Mouse (Mus musculus) layer of hippocampus, adult 18-20 months (tissue): ENCODE data around the gene Ccl1. TPM values are rescaled to one million over a fixed set of nuclear protein-coding genes. Genes with fewer than 3 reads are reported as not detected.

Source experiments
- DNase-seq, 2 experiments: peaks; one replicate each; pipeline ENCODE4 v3.0.0; 2022; ENCODE audit warnings: low spot score in 2 of 2
- long read RNA-seq: library from polyadenylated mRNA; stranded (forward); transcript quantifications from one replicate; pipeline ENCODE4 v2.0.0, GENCODE M21; 2021
- total RNA-seq, 2 experiments: library from RNA; stranded (reverse); gene quantifications; 2 replicates each; pipeline ENCODE4 v1.2.3; 2021

Gene Ccl1
- not detected for total RNA-seq
- long read RNA-seq, result 0 reads

DNA sequence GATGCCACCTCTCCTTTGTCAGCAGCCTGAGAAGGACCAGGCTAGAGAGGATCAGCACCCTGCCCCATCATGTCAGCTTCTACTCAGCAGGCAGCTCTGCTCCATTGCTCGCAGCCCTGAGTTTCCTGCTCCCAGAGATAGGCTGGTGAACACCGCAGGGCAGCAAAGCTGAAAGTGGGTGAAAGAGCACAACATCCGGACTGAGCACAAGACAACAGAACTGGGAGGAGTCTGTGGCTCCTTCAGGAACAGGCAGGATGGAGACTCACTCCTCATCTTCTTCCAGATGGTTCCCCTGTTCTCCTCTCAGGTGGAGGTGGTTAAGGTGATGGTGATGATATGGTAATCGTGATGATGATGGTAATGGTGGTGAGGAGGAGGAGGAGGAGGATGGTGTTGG lies at the start of gene Ccl1:
Ccl1 (minus strand) TSS at position 101 of the 400 bp plus-strand sequence.
- DNase-seq, result no peak

DNA sequence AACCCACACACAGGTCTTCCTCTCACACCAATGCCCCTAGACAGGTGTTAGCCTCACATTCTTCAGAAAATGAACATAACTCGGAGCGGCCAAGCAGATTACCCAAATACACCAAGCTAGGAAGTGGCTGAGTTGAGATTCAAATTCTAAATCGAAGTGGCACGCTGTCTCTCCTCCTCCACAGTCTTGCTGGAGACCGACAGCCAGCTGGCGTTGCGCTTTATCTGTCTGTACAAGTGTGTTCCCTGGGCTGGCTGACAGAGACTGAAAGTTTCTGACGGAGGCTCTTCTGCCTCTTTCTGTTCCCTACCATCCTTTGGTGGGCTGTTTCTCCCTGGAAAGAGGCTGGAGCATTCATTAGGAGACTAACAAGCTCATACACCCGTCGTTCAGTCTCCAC lies 45.5 kb upstream of the Ccl1 start:
- peak; percentile 63 to 71 for DNase-seq

GRCm38 (mm10) chr11:82340900-82341299 lies 35.4 kb upstream of the Ccl1 start:
- no peak for DNase-seq

GRCm38 (mm10) chr11:82340416-82340815 lies 34.9 kb upstream of the Ccl1 start:
- peak in 1 of 2 experiments; percentile 2 for DNase-seq

DNA sequence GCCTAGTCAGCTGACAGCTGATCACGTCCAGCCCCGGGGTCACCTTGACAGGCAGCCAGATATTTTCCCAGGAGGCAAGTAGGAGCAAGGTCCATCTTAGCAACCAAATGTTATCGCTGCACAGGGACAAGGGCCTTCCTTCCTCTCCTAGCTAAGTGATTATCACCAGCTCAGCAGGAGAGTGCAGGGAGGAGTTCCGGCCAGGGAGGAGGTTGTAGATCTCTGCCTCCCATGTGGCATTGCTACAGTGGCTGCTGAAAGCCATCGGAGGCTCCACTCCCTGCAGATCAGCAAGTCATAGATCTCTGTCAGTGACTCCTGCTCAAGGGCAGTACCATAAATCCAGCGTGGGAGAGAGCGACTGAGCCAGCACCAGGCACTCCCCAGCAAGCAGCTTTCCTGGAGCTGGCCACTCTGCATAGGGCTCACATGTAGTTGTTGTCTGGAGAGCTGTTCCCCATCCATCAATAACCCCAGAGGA lies 34.5 kb upstream of the Ccl1 start:
- peak in 1 of 2 experiments; percentile 1 for DNase-seq

DNA sequence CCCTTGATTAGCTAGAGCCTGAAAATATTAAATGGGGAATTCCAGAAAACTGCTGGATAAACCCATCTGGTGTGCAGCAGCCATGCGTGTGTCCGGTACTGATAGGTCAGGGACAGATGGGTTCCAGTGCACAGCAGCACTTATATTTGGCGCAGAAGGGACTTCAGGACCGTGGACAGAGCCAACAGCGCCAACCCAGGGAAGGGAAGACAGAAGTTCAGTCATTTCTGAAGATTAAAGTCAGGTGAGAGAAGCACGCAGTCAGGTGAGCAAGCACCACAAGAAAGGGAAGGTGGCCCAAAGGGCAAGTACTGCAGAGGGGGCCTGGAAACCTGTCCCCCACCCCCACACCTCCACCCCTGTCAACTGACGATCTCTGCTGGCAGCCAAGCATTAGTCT lies 7.7 kb upstream of the Ccl1 start:
- DNase-seq, result no peak

- DNase-seq, result no peak
Observed at GRCm38 (mm10) chr11:82310336-82311045, 5.0 kb upstream of the Ccl1 start.

DNA sequence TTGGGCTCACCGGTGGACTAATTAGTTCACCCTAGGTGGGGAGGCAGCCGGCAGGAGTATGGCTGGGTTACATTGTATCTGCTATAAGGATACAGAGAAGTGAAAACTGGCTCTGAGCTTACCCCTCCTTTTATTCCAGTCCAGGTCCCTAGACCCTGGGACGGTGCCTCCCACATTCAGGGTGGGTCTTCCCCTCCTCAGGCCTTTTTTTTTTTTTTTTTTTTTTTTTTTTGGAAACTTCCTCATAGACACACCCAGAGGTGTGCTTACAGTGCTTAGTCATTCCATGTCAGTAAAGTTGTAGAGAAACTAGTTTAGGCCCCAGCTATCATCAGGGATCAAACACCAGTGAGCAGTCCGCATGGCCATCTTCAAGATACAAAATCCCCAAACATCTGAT lies 7.6 kb downstream of the Ccl1 start:
- DNase-seq, result no peak

- DNase-seq, result no peak
Observed at GRCm38 (mm10) chr11:82290841-82291240, 14.6 kb downstream of the Ccl1 start.

- DNase-seq, result no peak
Observed at GRCm38 (mm10) chr11:82274149-82274812, 31.2 kb downstream of the Ccl1 start.

- DNase-seq, result no peak
Observed at GRCm38 (mm10) chr11:82259131-82259530, 46.4 kb downstream of the Ccl1 start.

DNA sequence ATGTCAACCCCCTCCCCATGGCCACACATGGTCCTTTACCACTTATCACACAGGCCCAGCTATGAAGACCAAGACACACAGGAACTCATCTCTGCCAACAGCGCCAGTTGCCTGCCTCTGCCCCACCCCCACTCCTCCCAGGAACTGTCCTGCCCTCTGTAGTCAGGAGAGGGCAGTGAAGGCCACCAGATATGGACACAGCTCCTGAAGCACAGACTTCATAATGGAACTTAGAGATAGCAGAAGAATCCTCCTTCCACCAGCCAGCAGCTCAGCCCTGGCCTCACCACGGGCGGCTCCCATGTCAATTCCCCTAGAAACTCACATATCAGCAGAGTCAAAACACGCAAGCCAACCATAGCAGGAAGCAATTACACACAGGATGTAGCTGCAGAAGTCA lies 49.9 kb downstream of the Ccl1 start:
- DNase-seq, result peak; percentile 13 to 41

GRCm38 (mm10) chr11:82253421-82253820 lies 52.1 kb downstream of the Ccl1 start:
- DNase-seq, result no peak

DNA sequence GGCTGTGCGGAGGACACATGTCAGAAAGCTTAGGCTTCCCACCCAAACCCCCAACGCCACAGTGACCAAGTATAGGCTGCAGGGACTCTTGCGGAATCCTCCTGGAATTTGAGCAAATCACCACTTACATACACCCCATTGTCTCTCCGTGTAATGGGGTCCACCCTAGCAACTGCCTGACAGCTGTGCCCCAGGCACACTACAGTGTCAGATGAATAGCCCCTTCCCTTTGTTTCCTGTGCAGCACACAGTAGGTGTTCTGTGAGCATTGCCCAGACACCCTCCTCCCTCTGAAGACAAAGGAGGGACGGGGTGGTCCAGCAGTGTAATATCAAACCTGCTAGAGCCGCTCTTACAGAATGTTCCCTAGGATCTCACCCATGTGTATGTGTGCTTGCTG lies 54.2 kb downstream of the Ccl1 start:
- DNase-seq, result no peak

DNA sequence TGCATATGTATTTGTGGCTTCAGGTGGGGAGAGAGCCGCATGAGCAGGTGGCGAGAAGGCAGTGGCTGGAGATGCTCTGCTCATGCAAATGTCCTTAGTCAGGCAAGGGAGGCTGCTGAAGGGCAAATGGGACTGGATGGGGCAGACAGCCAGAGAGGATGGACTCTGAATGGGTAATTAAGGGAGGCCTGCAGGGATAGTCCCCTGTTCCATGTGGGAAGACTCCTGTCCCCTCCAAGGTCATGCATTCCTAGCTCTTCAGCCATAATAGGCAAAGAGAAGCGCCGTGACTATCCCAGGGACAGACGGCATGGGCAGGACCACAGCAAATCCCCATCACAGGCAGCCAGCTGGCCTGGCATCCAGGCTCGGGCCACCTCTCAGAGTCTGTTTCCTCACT lies 55.5 kb downstream of the Ccl1 start:
- no peak for DNase-seq

GRCm38 (mm10) chr11:82237439-82237838 lies 68.1 kb downstream of the Ccl1 start:
- DNase-seq, result no peak

- peak; percentile 16 to 69 for DNase-seq
Observed at GRCm38 (mm10) chr11:82235551-82236207, 69.8 kb downstream of the Ccl1 start.

DNA sequence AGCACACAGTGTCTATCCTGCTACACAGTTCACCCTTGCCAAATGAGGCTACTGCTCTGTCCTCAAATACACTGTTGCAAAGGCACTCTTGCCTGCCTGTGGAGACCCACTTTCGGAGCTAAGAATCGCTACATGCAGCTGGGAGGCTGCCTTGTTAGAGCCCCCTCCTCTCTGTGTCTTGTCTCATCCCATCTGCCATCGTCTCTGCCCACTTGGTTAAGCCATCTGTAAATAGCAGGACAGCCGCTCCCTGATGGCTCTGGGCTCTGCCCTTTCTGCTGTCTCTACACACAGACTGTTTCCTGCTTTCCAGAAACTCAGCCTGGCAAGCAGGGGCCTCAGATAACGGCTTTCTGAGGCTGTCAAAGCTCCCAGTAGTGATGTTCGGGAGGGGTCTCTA lies 71.5 kb downstream of the Ccl1 start:
- DNase-seq, result no peak

DNA sequence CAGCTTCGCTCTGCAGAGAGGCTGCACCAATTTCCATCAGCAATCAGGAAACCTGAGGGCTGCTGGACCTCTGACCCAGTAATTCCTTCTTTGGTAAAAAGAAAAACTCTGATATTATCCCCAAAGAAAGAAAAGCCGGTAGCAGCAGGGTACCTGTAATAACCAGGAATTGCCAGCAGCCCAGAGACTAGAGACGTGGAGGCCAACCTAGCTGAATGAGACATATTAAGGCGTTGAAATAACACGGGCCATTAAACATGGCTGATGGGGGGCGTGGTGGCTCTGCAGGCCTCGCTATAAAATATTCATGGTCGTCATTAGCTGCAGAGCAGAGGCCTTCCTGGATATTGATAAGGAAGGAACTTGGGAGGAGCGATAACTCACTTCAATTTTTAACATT lies 78.5 kb downstream of the Ccl1 start:
- DNase-seq, result no peak

DNA sequence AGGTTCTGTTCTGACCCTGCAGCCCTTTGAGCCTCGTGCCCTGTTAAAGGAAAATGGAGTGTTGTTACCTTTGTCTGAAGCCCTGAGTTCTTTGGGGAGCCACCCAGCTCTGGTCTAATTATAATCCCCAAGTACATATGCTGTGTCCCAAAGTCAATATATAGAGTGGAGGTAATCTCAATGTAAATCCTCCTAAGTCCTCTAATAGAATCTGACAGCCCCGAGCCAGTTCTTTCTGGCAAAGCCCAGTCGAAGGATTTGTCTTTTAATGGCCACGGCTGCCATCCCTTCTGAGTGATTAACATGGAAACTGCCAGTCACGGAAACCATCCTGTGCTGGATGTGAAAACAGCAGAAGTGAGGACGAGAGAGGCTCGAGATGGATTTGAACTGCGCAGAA lies 79.6 kb downstream of the Ccl1 start:
- no peak for DNase-seq

DNA sequence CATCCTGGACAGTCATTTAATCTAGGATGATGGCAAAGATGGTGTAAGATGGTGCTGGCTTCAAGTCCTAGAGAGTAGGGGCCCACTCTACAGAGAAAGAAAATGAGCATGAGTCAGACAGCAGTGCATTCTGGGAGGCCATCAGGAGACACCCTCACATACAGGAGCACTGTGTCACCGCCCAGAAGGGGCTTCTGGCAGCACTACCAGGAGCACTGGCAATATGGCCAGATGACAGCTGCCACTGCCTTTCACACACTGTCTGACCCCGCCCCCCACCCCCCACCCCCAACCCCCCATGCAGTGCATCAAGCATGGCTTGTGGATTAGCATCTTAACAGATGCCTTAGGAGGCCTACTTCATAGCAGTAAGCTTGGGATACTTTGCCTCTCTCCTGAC lies 89.0 kb downstream of the Ccl1 start:
- DNase-seq, result no peak

GRCm38 (mm10) chr11:82214405-82214804 lies 91.1 kb downstream of the Ccl1 start:
- DNase-seq, result no peak
